Mouse (Mus musculus) stomach, embryonic 16.5 days (tissue): ENCODE measurements at regions not wholly inside any gene's neighbourhood (a gene's known extent, or its start where the extent isn't known, plus 50 kb on each side); places are given as distances from the start of the nearest gene placed in this dataset.

Source experiments
- ATAC-seq: fragments of 200-750 bp; cut with Nextera tagmentation; 2 replicates; pipeline ENCODE4 v1.8.0; 2017; ENCODE audit warnings: moderate number of reproducible peaks, moderate TSS enrichment; ENCODE audit not compliant: insufficient read depth, low FRiP score
- H3K27ac ChIP-seq: fragments of 300-500 bp; sonication (generic); 2 replicates; pipeline ENCODE4 v1.5.1; 2014; ENCODE audit warnings: low read length
- H3K27me3 ChIP-seq: fragments of 300-500 bp; sonication (generic); 2 replicates; pipeline ENCODE4 v1.6.1; 2014; ENCODE audit warnings: low read length, control low read depth, mixed read lengths; ENCODE audit not compliant: control insufficient read depth, insufficient read depth
- H3K36me3 ChIP-seq: fragments of 300-500 bp; sonication (generic); 2 replicates; pipeline ENCODE4 v1.6.1; 2014; ENCODE audit warnings: low read length; ENCODE audit not compliant: control insufficient read depth, insufficient read depth
- H3K4me1 ChIP-seq: fragments of 300-500 bp; sonication (generic); 2 replicates; pipeline ENCODE4 v1.6.1; 2014; ENCODE audit warnings: low read length, control low read depth, mixed read lengths; ENCODE audit not compliant: control insufficient read depth, insufficient read depth
- H3K4me2 ChIP-seq: fragments of 300-500 bp; sonication (generic); 2 replicates; pipeline ENCODE4 v1.6.1; 2014; ENCODE audit warnings: low read depth, low read length, mixed read lengths
- H3K4me3 ChIP-seq: fragments of 300-500 bp; sonication (generic); replicated peaks from 2 replicates; pipeline ENCODE4 v1.5.1; 2014; ENCODE audit warnings: mild to moderate bottlenecking, low read length
- H3K9ac ChIP-seq: fragments of 300-500 bp; sonication (generic); 2 replicates; pipeline ENCODE4 v1.6.1; 2014; ENCODE audit warnings: low read length
- H3K9me3 ChIP-seq: fragments of 300-500 bp; sonication (generic); replicated peaks from 2 replicates; pipeline ENCODE4 v1.6.1; 2016; ENCODE audit warnings: low read length, control low read depth; ENCODE audit not compliant: control insufficient read depth
- WGBS: fragments of 180-500 bp; shearing (Covaris S2); extraction: QIAGEN DNeasy Blood & Tissue Kit; methylation state at CpG from one replicate; pipeline ENCODE4 v1.1.7; 2014; 5-methylcytosine and 5-hydroxymethylcytosine counted together

DNA sequence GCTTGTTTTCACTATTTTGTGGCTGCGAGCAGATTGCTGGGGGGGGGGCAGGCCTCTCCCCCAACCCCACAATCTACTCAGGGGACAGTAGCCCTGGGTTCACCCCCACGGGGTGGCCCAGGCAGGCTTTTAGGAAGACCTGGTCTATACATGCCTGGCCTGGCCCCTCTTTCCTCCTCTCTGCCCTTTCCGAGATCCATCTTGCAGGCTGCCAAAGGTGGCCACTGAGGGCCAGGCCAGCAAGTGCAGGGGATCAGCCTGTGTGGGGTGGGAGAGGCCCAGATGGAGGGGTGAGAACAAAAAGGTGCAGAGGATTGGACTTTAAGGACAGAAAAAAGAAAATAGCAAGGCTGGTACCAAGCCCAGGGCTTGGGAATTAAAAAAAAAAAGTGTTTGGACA is 111.2 kb upstream of the Lemd2 start:
- 61% methylated on average over 3 of the region's 3 CpGs for WGBS
- Histone ChIP-seq H3K27me3 (no peaks in the 10 kb centered on the region), H3K4me2 (no peak overlapping the region), H3K9me3 (no peaks in the 10 kb centered on the region), H3K9ac (no peak overlapping the region), H3K36me3 (no peaks in the 10 kb centered on the region), H3K4me1 (peaks cover 16% of the 10 kb centered on the region), H3K27ac (no peak overlapping the region), H3K4me3 (no peak overlapping the region)
- no peak for ATAC-seq

DNA sequence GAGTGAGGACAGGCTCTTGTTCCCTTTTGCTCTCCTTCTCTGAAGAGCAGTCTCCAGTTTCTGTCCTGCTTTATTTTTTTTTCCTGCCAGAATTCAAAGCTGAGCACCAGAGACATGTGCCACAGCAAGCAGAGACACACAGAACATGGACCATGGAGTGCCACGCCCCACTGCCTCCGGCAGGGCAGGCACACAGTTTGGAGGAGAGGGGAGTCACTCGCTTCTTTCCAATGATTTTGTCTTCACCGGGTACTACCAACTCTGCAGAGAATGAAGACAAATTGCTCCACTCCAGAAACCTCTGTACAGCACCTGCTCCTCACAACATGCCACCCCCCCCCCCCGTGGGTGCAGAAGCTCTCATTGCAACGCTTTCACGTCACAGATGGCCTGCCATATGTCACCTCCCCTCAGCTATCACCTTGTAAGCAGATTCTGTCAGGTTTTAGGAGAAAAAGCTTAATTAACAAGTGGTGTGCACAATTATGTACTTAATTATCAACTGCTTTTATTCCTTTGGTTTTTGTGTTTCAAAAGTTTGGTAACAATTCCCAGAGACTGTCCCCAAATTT is 110.6 kb upstream of the Lemd2 start:
- H3K27me3 ChIP-seq = no peaks in the 10 kb centered on the region
- no peak overlapping the region for H3K9ac ChIP-seq
- 48% methylated on average over 7 of the region's 7 CpGs for WGBS
- peaks cover 16% of the 10 kb centered on the region for H3K4me1 ChIP-seq
- H3K4me3 ChIP-seq = no peak overlapping the region
- no peak overlapping the region for H3K27ac ChIP-seq
- no peaks in the 10 kb centered on the region for H3K9me3 ChIP-seq
- no peaks in the 10 kb centered on the region for H3K36me3 ChIP-seq
- no peak overlapping the region for H3K4me2 ChIP-seq
- ATAC-seq = no peak

DNA sequence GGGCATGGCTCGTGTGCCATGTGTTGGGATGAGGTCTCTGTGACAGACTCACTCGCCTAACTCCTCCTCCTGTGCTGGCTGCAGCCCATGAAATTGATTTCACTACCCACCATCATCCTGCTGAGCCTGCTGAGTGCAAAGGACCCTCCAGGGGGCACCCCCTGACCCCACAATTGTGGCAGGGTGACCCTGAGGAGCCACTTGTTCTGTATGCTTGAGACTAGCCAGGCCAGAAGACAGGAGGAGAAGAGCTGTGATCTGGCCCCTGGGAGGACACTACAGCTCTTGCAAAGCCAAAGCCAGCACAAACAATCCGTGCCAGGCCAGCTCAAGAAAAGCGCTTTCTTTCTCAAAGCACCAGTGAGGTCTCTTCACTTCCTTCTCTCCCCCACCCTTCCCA is 104.7 kb upstream of the Lemd2 start:
- no peak for ATAC-seq
- no peaks in the 10 kb centered on the region for H3K27me3 ChIP-seq
- WGBS = 44% methylated on average over 4 of the region's 4 CpGs

DNA sequence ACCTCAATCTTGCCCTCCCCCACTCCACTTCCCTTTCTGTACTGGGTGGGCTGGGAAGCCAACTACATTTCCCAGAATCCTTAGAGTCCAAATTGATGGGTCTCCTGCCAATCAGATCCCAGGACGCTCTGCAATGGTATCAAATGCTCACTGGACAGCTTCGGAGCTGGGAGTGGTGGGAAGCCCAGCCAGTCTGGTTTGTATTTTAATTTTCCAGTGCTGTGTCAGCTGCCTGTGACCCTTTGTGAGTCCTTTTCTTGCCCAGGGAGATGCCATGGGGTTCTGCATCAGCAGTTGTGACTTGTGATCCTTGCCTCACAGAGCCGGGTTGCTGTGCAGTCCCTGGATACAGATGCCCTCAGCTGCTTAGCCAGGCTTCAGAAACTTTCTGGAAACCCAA is 100.6 kb upstream of the Lemd2 start:
- no peaks in the 10 kb centered on the region for H3K36me3 ChIP-seq
- H3K4me1 ChIP-seq = no peaks in the 10 kb centered on the region
- ATAC-seq = no peak
- WGBS = 58% methylated on average over 3 of the region's 3 CpGs
- H3K27ac ChIP-seq = no peak overlapping the region
- H3K4me3 ChIP-seq = no peak overlapping the region
- H3K9ac ChIP-seq = no peak overlapping the region
- no peaks in the 10 kb centered on the region for H3K9me3 ChIP-seq
- no peak overlapping the region for H3K4me2 ChIP-seq
- H3K27me3 ChIP-seq = no peaks in the 10 kb centered on the region

More for the DNA sequence above, 104.7 kb upstream of the Lemd2 start:
- no peaks in the 10 kb centered on the region for H3K4me1 ChIP-seq
- no peak overlapping the region for H3K9ac ChIP-seq
- H3K4me2 ChIP-seq = no peak overlapping the region
- no peaks in the 10 kb centered on the region for H3K9me3 ChIP-seq
- no peaks in the 10 kb centered on the region for H3K36me3 ChIP-seq
- no peak overlapping the region for H3K27ac ChIP-seq
- H3K4me3 ChIP-seq = no peak overlapping the region

DNA sequence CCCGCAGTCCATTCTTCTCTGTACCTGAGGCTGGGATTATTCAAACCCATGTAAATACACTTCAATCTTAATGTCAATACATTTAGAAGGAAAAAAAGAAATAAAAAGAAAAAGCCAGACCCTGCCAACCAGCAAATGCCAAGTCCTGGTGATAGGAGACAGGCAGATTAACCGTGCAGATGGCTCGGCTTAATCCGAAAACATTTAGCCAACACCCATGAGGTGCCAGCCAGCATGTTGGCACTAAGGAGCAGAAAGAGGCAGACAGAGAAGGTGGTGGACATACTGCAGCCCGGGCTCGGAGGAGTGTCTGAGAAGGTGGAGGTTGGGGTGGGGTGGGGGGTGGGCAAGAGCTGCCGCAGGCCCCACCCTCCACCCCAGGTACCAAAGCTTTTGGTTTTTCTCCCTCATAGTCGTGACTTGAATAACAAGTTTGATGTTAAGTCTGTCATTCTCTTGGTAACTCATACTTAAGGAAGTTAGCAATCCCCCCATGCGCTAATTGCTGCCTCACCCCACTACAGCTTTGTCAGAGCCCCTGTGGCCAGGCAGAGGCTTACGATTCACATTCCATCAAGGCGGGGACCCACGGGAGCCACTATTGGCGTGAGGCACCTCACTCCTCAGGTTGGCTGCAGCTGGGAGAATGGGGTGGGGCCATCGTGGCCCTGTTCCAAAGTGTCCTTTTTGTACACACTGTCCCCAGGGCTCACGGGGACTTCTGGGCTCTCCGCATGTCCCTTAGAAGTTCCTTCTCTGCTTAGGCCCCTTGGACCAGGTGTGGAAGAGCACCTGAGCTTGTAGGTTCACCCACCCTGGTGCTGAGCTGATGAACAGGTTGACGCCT is 99.6 kb upstream of the Lemd2 start:
- no peak overlapping the region for H3K4me2 ChIP-seq
- peak; percentile 44; the same call in 1 of the 2 replicates for ATAC-seq
- H3K4me3 ChIP-seq = no peak overlapping the region
- no peaks in the 10 kb centered on the region for H3K9me3 ChIP-seq
- H3K9ac ChIP-seq = no peak overlapping the region
- no peak overlapping the region for H3K27ac ChIP-seq
- no peaks in the 10 kb centered on the region for H3K4me1 ChIP-seq
- 66% methylated on average over 17 of the region's 17 CpGs for WGBS
- no peaks in the 10 kb centered on the region for H3K27me3 ChIP-seq
- H3K36me3 ChIP-seq = no peaks in the 10 kb centered on the region

DNA sequence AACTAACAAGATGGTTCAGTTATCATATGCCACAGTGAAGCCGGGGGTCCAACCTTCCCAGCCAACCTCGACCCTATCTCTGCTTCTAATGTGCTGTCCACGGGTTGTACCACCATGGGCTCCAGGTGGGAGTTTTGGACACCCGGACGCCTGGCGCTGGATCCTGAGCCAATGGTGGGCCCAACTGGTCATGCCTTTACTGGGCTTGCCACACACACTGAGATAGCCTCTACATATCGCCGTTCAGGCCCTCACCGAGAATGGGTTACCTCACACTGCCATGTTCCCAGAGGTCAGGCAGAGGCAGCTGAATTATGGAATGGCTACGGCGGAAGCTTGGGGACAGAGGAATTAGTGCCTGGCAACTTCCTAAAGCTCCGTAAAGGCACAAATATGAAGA is 98.8 kb upstream of the Lemd2 start:
- no peaks in the 10 kb centered on the region for H3K36me3 ChIP-seq
- ATAC-seq = no peak
- no peak overlapping the region for H3K4me2 ChIP-seq
- no peak overlapping the region for H3K9ac ChIP-seq
- no peaks in the 10 kb centered on the region for H3K9me3 ChIP-seq
- H3K27me3 ChIP-seq = no peaks in the 10 kb centered on the region
- H3K4me3 ChIP-seq = no peak overlapping the region
- H3K27ac ChIP-seq = no peak overlapping the region
- 92% methylated on average over 12 of the region's 12 CpGs for WGBS
- H3K4me1 ChIP-seq = no peaks in the 10 kb centered on the region

DNA sequence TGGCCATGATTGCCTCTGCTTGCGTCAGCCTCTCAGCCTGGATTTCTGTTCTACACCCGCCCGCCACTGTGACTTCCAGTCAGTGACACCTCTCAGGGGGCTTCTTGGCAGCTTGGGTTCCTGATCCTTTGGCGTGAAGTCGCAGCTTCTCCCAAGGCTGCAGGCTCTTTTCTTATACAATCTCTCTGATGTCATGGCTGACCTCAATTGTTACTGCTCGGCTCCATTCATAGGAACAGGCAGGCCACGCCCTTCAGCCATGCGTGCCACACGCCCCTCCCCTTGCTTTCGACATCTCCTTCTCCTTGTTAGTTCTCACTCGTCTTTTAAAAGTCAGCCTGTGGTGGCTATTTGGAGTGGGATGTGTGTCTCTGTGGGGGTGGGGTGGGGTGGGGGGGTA is 97.1 kb upstream of the Lemd2 start:
- Histone ChIP-seq H3K27ac (no peak overlapping the region), H3K4me2 (no peak overlapping the region), H3K9me3 (no peaks in the 10 kb centered on the region), H3K9ac (no peak overlapping the region), H3K4me1 (no peaks in the 10 kb centered on the region), H3K27me3 (no peaks in the 10 kb centered on the region), H3K36me3 (no peaks in the 10 kb centered on the region), H3K4me3 (no peak overlapping the region)
- WGBS = 41% methylated on average over 11 of the region's 11 CpGs
- no peak for ATAC-seq

DNA sequence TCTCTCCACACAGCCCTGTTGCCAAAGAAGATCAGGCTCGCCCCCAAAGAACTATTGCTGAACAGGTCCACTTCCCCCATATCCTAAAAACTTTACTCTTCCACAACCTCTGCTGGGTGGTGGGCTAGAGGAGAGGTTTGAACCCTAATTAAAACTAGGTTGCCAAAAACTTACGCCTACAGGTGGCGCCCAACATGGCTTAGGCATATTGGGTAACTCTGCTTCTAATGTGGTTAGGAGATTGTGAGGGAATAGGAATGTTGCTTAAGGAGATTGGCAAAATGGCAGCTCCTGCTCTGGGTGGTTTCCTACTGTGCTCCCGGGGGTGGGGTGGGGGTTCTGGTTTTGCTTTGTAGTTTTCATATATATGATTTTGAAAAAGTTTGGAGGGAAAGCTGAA is 95.0 kb upstream of the Lemd2 start:
- H3K27ac ChIP-seq = no peak overlapping the region
- no peaks in the 10 kb centered on the region for H3K27me3 ChIP-seq
- H3K4me1 ChIP-seq = no peaks in the 10 kb centered on the region
- no peak overlapping the region for H3K4me2 ChIP-seq
- no peak for ATAC-seq
- H3K9ac ChIP-seq = no peak overlapping the region
- no peaks in the 10 kb centered on the region for H3K36me3 ChIP-seq
- no peaks in the 10 kb centered on the region for H3K9me3 ChIP-seq
- 71% methylated on average over 4 of the region's 4 CpGs for WGBS
- no peak overlapping the region for H3K4me3 ChIP-seq

DNA sequence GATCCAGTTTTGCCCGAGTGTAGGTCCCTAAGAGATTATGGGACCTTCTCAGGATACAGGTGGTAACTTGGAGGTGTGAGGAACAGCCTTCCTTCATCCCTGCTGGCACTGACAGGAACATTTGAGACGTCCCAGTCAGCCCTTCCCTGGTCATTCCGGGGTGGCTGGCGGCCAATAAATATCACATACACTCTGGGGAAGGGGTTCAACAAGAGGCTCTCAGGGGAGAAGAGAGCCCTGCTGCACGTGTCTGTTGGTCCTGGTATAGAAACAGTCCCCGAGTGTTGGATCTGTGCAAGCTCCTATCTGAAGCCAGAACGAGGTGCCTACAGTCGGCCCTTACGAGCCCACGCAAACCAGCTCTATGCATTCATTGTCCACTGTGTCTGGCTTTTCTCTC is 94.1 kb upstream of the Lemd2 start:
- H3K27me3 ChIP-seq = no peaks in the 10 kb centered on the region
- 73% methylated on average over 10 of the region's 10 CpGs for WGBS
- no peaks in the 10 kb centered on the region for H3K36me3 ChIP-seq
- no peak overlapping the region for H3K4me2 ChIP-seq
- no peak overlapping the region for H3K9ac ChIP-seq
- H3K4me1 ChIP-seq = no peaks in the 10 kb centered on the region
- H3K9me3 ChIP-seq = no peaks in the 10 kb centered on the region
- H3K27ac ChIP-seq = no peak overlapping the region
- H3K4me3 ChIP-seq = no peak overlapping the region
- no peak for ATAC-seq
